Mouse (Mus musculus) E14TG2a.4 (cell line): ENCODE data around the gene Cdt1.

ENCODE experiments used
- CTCF ChIP-seq: conservative IDR thresholded peaks from 2 replicates; pipeline ENCODE4 v1.5.1; 2014; ENCODE audit warnings: low read length
- POU5F1 ChIP-seq: IDR thresholded peaks from 2 replicates; pipeline ENCODE4 v1.6.1; 2014; ENCODE audit warnings: low read length, borderline replicate concordance

DNA sequence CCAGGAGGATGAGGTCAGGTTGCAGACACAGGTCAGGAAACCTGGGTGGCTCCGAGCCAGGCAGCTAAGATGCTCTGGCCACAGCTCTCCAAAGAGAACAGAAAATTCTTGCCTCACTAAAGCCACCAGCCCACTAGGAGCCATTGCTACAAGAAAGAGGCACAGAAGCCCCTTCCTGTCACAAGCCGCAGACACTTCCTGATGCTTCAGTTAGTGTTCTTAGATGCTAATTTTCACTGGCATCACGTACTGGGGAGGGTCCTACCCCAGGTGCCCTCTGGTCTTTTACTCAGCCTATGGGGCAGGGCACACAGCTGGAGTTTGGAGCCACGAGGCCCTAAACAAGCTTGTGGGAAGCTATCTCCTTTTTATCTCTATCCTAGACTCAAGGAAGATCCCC lies 28.2 kb downstream of the Cdt1 start:
- no peak for TF ChIP-seq CTCF
- no peak for TF ChIP-seq POU5F1
